Mouse (Mus musculus): ENCODE data around the gene Eomes.

DNA sequence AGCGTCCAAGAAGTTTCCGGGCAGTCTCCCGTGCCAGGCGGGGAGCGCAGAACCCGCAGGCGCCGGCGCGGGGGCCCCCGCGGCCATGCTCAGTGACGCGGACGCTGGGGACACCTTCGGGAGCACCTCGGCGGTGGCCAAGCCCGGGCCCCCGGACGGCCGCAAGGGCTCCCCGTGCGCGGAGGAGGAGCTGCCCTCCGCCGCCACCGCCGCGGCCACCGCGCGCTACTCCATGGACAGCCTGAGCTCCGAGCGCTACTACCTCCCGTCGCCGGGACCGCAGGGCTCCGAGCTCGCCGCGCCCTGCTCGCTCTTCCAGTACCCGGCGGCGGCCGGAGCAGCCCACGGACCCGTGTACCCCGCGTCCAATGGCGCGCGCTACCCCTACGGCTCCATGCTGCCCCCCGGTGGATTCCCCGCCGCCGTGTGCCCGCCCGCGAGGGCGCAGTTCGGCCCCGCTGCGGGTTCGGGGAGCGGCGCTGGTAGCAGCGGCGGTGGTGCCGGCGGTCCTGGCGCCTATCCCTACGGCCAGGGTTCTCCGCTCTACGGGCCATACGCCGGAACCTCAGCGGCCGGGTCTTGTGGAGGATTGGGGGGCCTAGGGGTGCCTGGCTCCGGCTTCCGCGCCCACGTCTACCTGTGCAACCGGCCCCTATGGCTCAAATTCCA lies 961 bp downstream of the Eomes start:
- TF ChIP-seq ETS1 (conservative IDR thresholded peaks at IDR 0.05; ENCODE audit: low read depth, low read length) (no peak), CTCF (conservative IDR thresholded peaks at IDR 0.05 in 1 of 2, IDR thresholded peaks at IDR 0.05 in 1 of 2; ENCODE audit: low read depth in 2 of 2, low read length in 2 of 2) (no peak), RAD21 (IDR thresholded peaks at IDR 0.05; ENCODE audit: low read depth, low read length) (no peak), ZKSCAN1 (IDR thresholded peaks at IDR 0.05; ENCODE audit: borderline replicate concordance, low read depth, low read length) (no peak), GABPA (IDR thresholded peaks at IDR 0.05; ENCODE audit: insufficient replicate concordance, low read depth, low read length) (no peak), POLR2A (IDR thresholded peaks at IDR 0.05; ENCODE audit: low read depth, low read length) (no peak), HCFC1 (IDR thresholded peaks at IDR 0.05; ENCODE audit: low read depth, low read length) (no peak), CHD2 (IDR thresholded peaks at IDR 0.05; ENCODE audit: low read length) (no peak), MXI1 (IDR thresholded peaks at IDR 0.05; ENCODE audit: low read depth, low read length) (no peak)

Measured in CH12.LX (cell line).